Mouse (Mus musculus) lung, postnatal 0 days (tissue): ENCODE results near the gene Ankrd55.

ENCODE experiments used
- CTCF ChIP-seq: IDR thresholded peaks from 2 replicates; pipeline ENCODE4 v1.5.1; 2016; ENCODE audit warnings: antibody characterized with exemption, mild to moderate bottlenecking
- EP300 ChIP-seq: IDR thresholded peaks from 2 replicates; pipeline ENCODE4 v1.6.1; 2016; ENCODE audit warnings: antibody characterized with exemption, mild to moderate bottlenecking, control low read depth

GRCm38 (mm10) chr13:112278251-112278650 is 10.0 kb upstream of the Ankrd55 start:
- TF ChIP-seq CTCF = no peak
- no peak for TF ChIP-seq EP300
